Comparison of ENCODE assay signal across 21 mouse cellular contexts in the genomic region with DNA sequence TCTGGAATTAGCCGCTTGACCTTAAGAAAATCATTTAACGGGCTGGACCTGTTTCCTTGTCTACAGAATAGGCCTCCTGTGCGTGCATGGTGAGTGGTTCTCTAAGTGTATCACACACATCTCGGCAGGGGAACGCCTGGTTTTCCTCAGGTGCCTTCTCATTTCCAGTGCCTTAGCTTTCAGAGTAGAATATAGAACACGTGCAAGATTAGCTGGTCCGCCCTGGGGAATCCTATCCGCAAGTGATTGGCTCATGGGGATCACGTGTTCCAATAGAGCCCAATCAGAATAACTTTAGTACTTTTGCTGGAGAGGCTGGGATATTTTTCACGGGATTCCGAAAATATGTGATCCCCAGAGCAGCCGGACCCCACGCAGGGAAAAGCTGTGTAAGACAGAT. TPM values are rescaled to one million over a fixed set of nuclear protein-coding genes. Genes with fewer than 3 reads are reported as not detected.
A peak's percentile ranks its signal among the peaks of the same experiment; 100 is the strongest.
DNase-seq lines count a peak whose midpoint lies in the region; ATAC-seq and TF ChIP-seq lines count a peak whose summit lies in the region.
"Had no signal": no experiment of that assay in that cellular context is flagged by ENCODE, and none has a peak within 500 bp of the region (broad histone marks: within the 10 kb centered on the region; RNA-seq: fewer than 3 reads in every experiment).

No protein-coding gene starts in this region.

- H3K9me3 ChIP-seq in heart, embryonic 14.5 days (ENCODE audit: control insufficient read depth, low read length): no peaks in the 10 kb centered on the region
- H3K9me3 ChIP-seq in limb, embryonic 10.5 days (replicated peaks): no peaks in the 10 kb centered on the region
- H3K9me3 ChIP-seq: forebrain, embryonic 13.5 days; hindbrain, embryonic 10.5 days; midbrain, embryonic 12.5 days had no signal

- no peaks in the 10 kb centered on the region for H3K27me3 ChIP-seq in heart, embryonic 14.5 days (ENCODE audit: control insufficient read depth, insufficient read depth, low read length)
- no peaks in the 10 kb centered on the region for H3K27me3 ChIP-seq in limb, embryonic 10.5 days (ENCODE audit: low read depth, poor library complexity, severe bottlenecking)
- H3K27me3 ChIP-seq: forebrain, embryonic 13.5 days; midbrain, embryonic 12.5 days had no signal

- intact Hi-C loops in heart, postnatal 14 days (cut with DNase I): no loop called here

- peak overlapping the region; percentile 31 for H3K4me2 ChIP-seq in heart, embryonic 14.5 days (ENCODE audit: low read length)
- H3K4me2 ChIP-seq: forebrain, embryonic 13.5 days; midbrain, embryonic 12.5 days had no signal

- H3K4me3 ChIP-seq in heart, embryonic 14.5 days (ENCODE audit: control insufficient read depth in 1 of 2, insufficient read depth in 1 of 2, low read depth in 1 of 2, low read length in 2 of 2): no peak overlapping the region
- H3K4me3 ChIP-seq in lung, adult 2 months (replicated peaks; ENCODE audit: extremely low read depth, low read depth, low read length): no peak overlapping the region
- 0 out of 2 replicates have a peak overlapping the region, but pooled peaks have one; percentile 16 for H3K4me3 ChIP-seq in limb, embryonic 10.5 days
- H3K4me3 ChIP-seq: forebrain, embryonic 13.5 days; hindbrain, embryonic 10.5 days; midbrain, embryonic 12.5 days had no signal

- no peak for TF ChIP-seq POLR2A in lung, adult 2 months (IDR thresholded peaks at IDR 0.05; ENCODE audit: borderline replicate concordance, extremely low read depth, low read depth, low read length)

- no peak for DNase-seq in heart, postnatal 14 days
- peak; percentile 41 for DNase-seq in lung, postnatal 36 days
- DNase-seq in lung, adult 2 months: no peak
- DNase-seq in MEL-GATA-1-ER (ENCODE audit: extremely low read depth, low read depth): peak; percentile 73
- DNase-seq in limb, embryonic 10.5 days (ENCODE audit: low spot score): no peak
- DNase-seq in frontal cortex, postnatal 25 days (ENCODE audit: low spot score in 2 of 2): no peak
- DNase-seq in thymus, postnatal 10 days (ENCODE audit: low spot score in 2 of 2): no peak
- DNase-seq: adrenal gland, postnatal 36 days; B cell, adult 2 months; cerebellum, postnatal 36 days; kidney, adult 18-20 months; kidney, postnatal 25 days; layer of hippocampus, adult 9-11 months; right cerebral cortex, postnatal 25 days; thymus, adult 18-20 months had no signal

- no peak for TF ChIP-seq CTCF in lung, adult 2 months (IDR thresholded peaks at IDR 0.05; ENCODE audit: insufficient read depth, low read length)

- no peak for ATAC-seq in heart, embryonic 14.5 days (ENCODE audit: insufficient number of reproducible peaks, insufficient read depth, low FRiP score, low read depth)
- ATAC-seq: forebrain, embryonic 13.5 days had no signal

- peaks cover 0 to 9% of the 10 kb centered on the region in 2 experiments; a peak in 2 of 4 replicates for H3K4me1 ChIP-seq in heart, embryonic 14.5 days (ENCODE audit: control insufficient read depth in 2 of 2, insufficient read depth in 2 of 2, low read length in 2 of 2)
- H3K4me1 ChIP-seq in lung, adult 2 months (ENCODE audit: control insufficient read depth, insufficient read depth, low read length): no peaks in the 10 kb centered on the region
- peaks cover 4% of the 10 kb centered on the region for H3K4me1 ChIP-seq in limb, embryonic 10.5 days
- H3K4me1 ChIP-seq: forebrain, embryonic 13.5 days; midbrain, embryonic 12.5 days had no signal

- no peaks in the 10 kb centered on the region for H3K36me3 ChIP-seq in heart, embryonic 14.5 days (ENCODE audit: control insufficient read depth, insufficient read depth, low read length)
- H3K36me3 ChIP-seq in limb, embryonic 10.5 days: peaks cover 4% of the 10 kb centered on the region; the same call in 1 of the 2 replicates

- WGBS in heart, embryonic 14.5 days: 50% methylated on average over 13 of the region's 13 CpGs
- 63% methylated on average over 13 of the region's 13 CpGs for WGBS in lung, adult 2 months
- WGBS in limb, embryonic 10.5 days: 74% methylated on average over 13 of the region's 13 CpGs

- no peak overlapping the region for H3K27ac ChIP-seq in heart, embryonic 14.5 days (replicated peaks in 1 of 2; ENCODE audit: control insufficient read depth in 1 of 2, insufficient read depth in 1 of 2, low read depth in 2 of 2, low read length in 2 of 2)
- no peak overlapping the region for H3K27ac ChIP-seq in limb, embryonic 10.5 days
- H3K27ac ChIP-seq: forebrain, embryonic 13.5 days; hindbrain, embryonic 10.5 days; liver, embryonic 14.5 days; midbrain, embryonic 12.5 days had no signal

- no peak overlapping the region for H3K9ac ChIP-seq in heart, embryonic 14.5 days (ENCODE audit: low read length)
- H3K9ac ChIP-seq: forebrain, embryonic 13.5 days; liver, embryonic 14.5 days; midbrain, embryonic 12.5 days had no signal

RNA-seq across cellular contexts. Expression of a gene that starts 10.3 kb away (rescaled TPM):
- polyA plus RNA-seq in heart, embryonic 14.5 days (2014; fragmentation: Nextera tagmentation; extraction: Ambion mirVana): 3.3 and 3.4 TPM in 2 replicates
- 10 to 100 TPM in 1 of 2 experiments, 1 to 10 TPM in 1; 2.3 to 13.3 TPM for total RNA-seq in heart, postnatal 14 days (2021)
- polyA plus RNA-seq in lung, adult 2 months (2012; rRNA removed): 16.3 and 17.4 TPM in 2 replicates
- polyA plus RNA-seq in limb, embryonic 10.5 days (2016; fragmentation: Nextera tagmentation; extraction: Ambion mirVana): 1.6 and 3.0 TPM in 2 replicates

RNA-seq across cellular contexts. Expression of a gene that starts 18.2 kb away (rescaled TPM):
- 35.1 and 35.8 TPM in 2 replicates for polyA plus RNA-seq in heart, embryonic 14.5 days (2014; fragmentation: Nextera tagmentation; extraction: Ambion mirVana)
- 10 to 100 TPM; 36.3 to 38.3 TPM for total RNA-seq in heart, postnatal 14 days (2021)
- polyA plus RNA-seq in lung, adult 2 months (2012; rRNA removed): 246 and 274 TPM in 2 replicates
- 67.7 and 68.4 TPM in 2 replicates for polyA plus RNA-seq in limb, embryonic 10.5 days (2016; fragmentation: Nextera tagmentation; extraction: Ambion mirVana)

RNA-seq across cellular contexts. Expression of a gene that starts 37.5 kb away (rescaled TPM):
- polyA plus RNA-seq in heart, embryonic 14.5 days (2014; fragmentation: Nextera tagmentation; extraction: Ambion mirVana): 1.3 and 2.0 TPM in 2 replicates
- total RNA-seq in heart, postnatal 14 days (2021): 1 to 10 TPM; 5.4 to 7.1 TPM
- polyA plus RNA-seq in lung, adult 2 months (2012; rRNA removed): 6.0 and 6.5 TPM in 2 replicates
- 2.6 and 2.9 TPM in 2 replicates for polyA plus RNA-seq in limb, embryonic 10.5 days (2016; fragmentation: Nextera tagmentation; extraction: Ambion mirVana)

RNA-seq across cellular contexts. Expression of a gene that starts 55.6 kb away (rescaled TPM):
- not detected in 2 replicates for polyA plus RNA-seq in heart, embryonic 14.5 days (2014; fragmentation: Nextera tagmentation; extraction: Ambion mirVana)
- under 1 TPM; 0.53 to 0.56 TPM for total RNA-seq in heart, postnatal 14 days (2021)
- 11.0 and 20.6 TPM in 2 replicates for polyA plus RNA-seq in lung, adult 2 months (2012; rRNA removed)
- not detected in 2 replicates for polyA plus RNA-seq in limb, embryonic 10.5 days (2016; fragmentation: Nextera tagmentation; extraction: Ambion mirVana)
- total RNA-seq: left cerebral cortex, postnatal 10 days had no signal
- polyA plus RNA-seq: forebrain, embryonic 13.5 days; hindbrain, embryonic 10.5 days; midbrain, embryonic 12.5 days had no signal

Comparison
In these comparisons a context has a peak if more than half of its experiments do, and no peak if none do; other contexts are left out.
1. DNase-seq: peak in lung, postnatal 36 days (single experiment) and MEL-GATA-1-ER (single experiment); none in heart, postnatal 14 days (0 of 2), lung, adult 2 months (single experiment), limb, embryonic 10.5 days (single experiment), frontal cortex, postnatal 25 days (0 of 2) and thymus, postnatal 10 days (0 of 2).